Mouse (Mus musculus): ENCODE data around the gene Rb1.

GRCm38 (mm10) chr14:73252276-73252675, 73.3 kb downstream of the Rb1 start:
- TF ChIP-seq POLR2A (IDR thresholded peaks at IDR 0.05; ENCODE audit: control insufficient read depth in 1 of 2, insufficient read depth in 1 of 2, low read depth in 1 of 2, low read length in 2 of 2, poor library complexity in 1 of 2) (no peak), CTCF (IDR thresholded peaks at IDR 0.05 in 2 of 3, conservative IDR thresholded peaks at IDR 0.05 in 1 of 3; ENCODE audit: control insufficient read depth in 1 of 3, insufficient read depth in 1 of 3, low read depth in 2 of 3, low read length in 3 of 3, poor library complexity in 1 of 3, severe bottlenecking in 1 of 3) (no peak), ETS1 (IDR thresholded peaks at IDR 0.05; ENCODE audit: low read depth, low read length) (no peak), EP300 (IDR thresholded peaks at IDR 0.05; ENCODE audit: low read depth in 1 of 2, low read length in 2 of 2) (no peak), MAX (IDR thresholded peaks at IDR 0.05; ENCODE audit: low read length) (no peak), ELF1 (IDR thresholded peaks at IDR 0.05; ENCODE audit: low read depth, low read length) (no peak), GATA1 (IDR thresholded peaks at IDR 0.05; ENCODE audit: low read depth, low read length) (no peak), ZKSCAN1 (IDR thresholded peaks at IDR 0.05; ENCODE audit: low read depth, low read length) (no peak), TBP (IDR thresholded peaks at IDR 0.05; ENCODE audit: low read depth, low read length) (no peak), MEF2A (IDR thresholded peaks at IDR 0.05; ENCODE audit: extremely low read depth, insufficient replicate concordance, low read depth, low read length, poor library complexity, severe bottlenecking) (no peak)

All from MEL (cell line).